In genomic region chr3:106496045-106496721, GRCm38 (mm10) we compare ENCODE assay signal across 9 mouse cellular contexts. TPM values are rescaled to one million over a fixed set of nuclear protein-coding genes. Genes with fewer than 3 reads are reported as not detected.
DNase-seq lines count a peak whose midpoint lies in the region; ATAC-seq lines count a peak whose summit lies in the region.
"Had no signal": no experiment of that assay in that cellular context is flagged by ENCODE, and none has a peak within 500 bp of the region (broad histone marks: within the 10 kb centered on the region; RNA-seq: fewer than 3 reads in every experiment).

No protein-coding gene starts in this region.

- H3K4me3 ChIP-seq in kidney, embryonic 14.5 days (ENCODE audit: low read length) = no peak overlapping the region
- no peak overlapping the region for H3K4me3 ChIP-seq in brown adipose tissue, adult 24 weeks (ENCODE audit: insufficient read depth, low read depth, low read length)
- no peak overlapping the region for H3K4me3 ChIP-seq in midbrain, embryonic 11.5 days (ENCODE audit: low read depth, low read length)
- H3K4me3 ChIP-seq: erythroblast, embryonic 14.5 days had no signal

- H3K4me2 ChIP-seq in kidney, embryonic 14.5 days (replicated peaks; ENCODE audit: low read depth, low read length) = no peak overlapping the region
- no peak overlapping the region for H3K4me2 ChIP-seq in midbrain, embryonic 11.5 days

- DNase-seq in kidney, adult 18-20 months = no peak
- DNase-seq in liver = peak; percentile 68
- peak; percentile 32 for DNase-seq in naive thymus-derived CD4-positive, alpha-beta T cell, adult 2 months (ENCODE audit: low read depth)
- DNase-seq in gastrocnemius, postnatal 14 days = no peak
- no peak for DNase-seq in midbrain, embryonic 11.5 days (ENCODE audit: low spot score, missing footprints)
- no peak for DNase-seq in layer of hippocampus, adult 9-11 months

- H3K27ac ChIP-seq in kidney, embryonic 14.5 days (ENCODE audit: low read depth, low read length) = no peak overlapping the region
- H3K27ac ChIP-seq in brown adipose tissue, adult 24 weeks (replicated peaks; ENCODE audit: low read depth, low read length) = peak overlapping the region; percentile 82
- H3K27ac ChIP-seq in midbrain, embryonic 11.5 days (ENCODE audit: low read depth, low read length) = no peak overlapping the region

- ATAC-seq in kidney, embryonic 14.5 days (ENCODE audit: low FRiP score, low TSS enrichment) = 0 out of 2 replicates have a peak, but pooled peaks have one; percentile 55
- no peak for ATAC-seq in midbrain, embryonic 11.5 days (ENCODE audit: low FRiP score)

- H3K36me3 ChIP-seq in kidney, embryonic 14.5 days (ENCODE audit: control insufficient read depth, insufficient read depth, low read length) = peaks cover 3% of the 10 kb centered on the region; the same call in 1 of the 2 replicates
- no peaks in the 10 kb centered on the region for H3K36me3 ChIP-seq in midbrain, embryonic 11.5 days (ENCODE audit: control insufficient read depth, insufficient read depth, low read length)

- no peaks in the 10 kb centered on the region for H3K9me3 ChIP-seq in kidney, embryonic 14.5 days (ENCODE audit: control insufficient read depth, low read length)
- H3K9me3 ChIP-seq in midbrain, embryonic 11.5 days (ENCODE audit: control insufficient read depth, low read length) = no peaks in the 10 kb centered on the region

- intact Hi-C loops in gastrocnemius, postnatal 14 days (cut with DNase I; ENCODE audit: low total_unique reads) = no loop called here

- H3K4me1 ChIP-seq in kidney, embryonic 14.5 days (ENCODE audit: control insufficient read depth, insufficient read depth, low read length) = peaks cover 6% of the 10 kb centered on the region
- peaks cover 2% of the 10 kb centered on the region; the same call in 1 of the 2 replicates for H3K4me1 ChIP-seq in brown adipose tissue, adult 24 weeks (ENCODE audit: control insufficient read depth, insufficient read depth, insufficient read length, low read length)
- H3K4me1 ChIP-seq in midbrain, embryonic 11.5 days (ENCODE audit: control insufficient read depth, insufficient read depth, low read length) = no peaks in the 10 kb centered on the region

- H3K9ac ChIP-seq in kidney, embryonic 14.5 days (ENCODE audit: low read depth, low read length) = no peak overlapping the region
- no peak overlapping the region for H3K9ac ChIP-seq in midbrain, embryonic 11.5 days (ENCODE audit: low read length)

- no peaks in the 10 kb centered on the region for H3K27me3 ChIP-seq in kidney, embryonic 14.5 days (ENCODE audit: control insufficient read depth, insufficient read depth, low read length)
- H3K27me3 ChIP-seq in midbrain, embryonic 11.5 days (ENCODE audit: control insufficient read depth, insufficient read depth, low read length) = no peaks in the 10 kb centered on the region

- WGBS in kidney, embryonic 14.5 days = 53% methylated on average over 4 of the region's 4 CpGs
- 79% methylated on average over 4 of the region's 4 CpGs for WGBS in midbrain, embryonic 11.5 days

RNA-seq across cellular contexts. Expression of gene Dennd2d, which starts 14.0 kb away (rescaled TPM):
- polyA plus RNA-seq in kidney, embryonic 14.5 days (2014; fragmentation: Nextera tagmentation; extraction: Ambion mirVana) = 3.8 and 4.4 TPM in 2 replicates
- polyA plus RNA-seq in brown adipose tissue, adult 24 weeks (2012; ENCODE audit: insufficient read depth, insufficient read length, missing spikeins) = 4.4 and 4.5 TPM in 2 replicates
- total RNA-seq in gastrocnemius, postnatal 14 days (2021) = under 1 TPM; 0.09 to 0.10 TPM
- polyA plus RNA-seq in midbrain, embryonic 11.5 days (2014; fragmentation: Nextera tagmentation; extraction: Ambion mirVana) = 0.72 and 0.80 TPM in 2 replicates

RNA-seq across cellular contexts. Expression of gene Dram2, which starts 51.4 kb away (rescaled TPM):
- 70.4 and 75.7 TPM in 2 replicates for polyA plus RNA-seq in kidney, embryonic 14.5 days (2014; fragmentation: Nextera tagmentation; extraction: Ambion mirVana)
- polyA plus RNA-seq in brown adipose tissue, adult 24 weeks (2012; ENCODE audit: insufficient read depth, insufficient read length, missing spikeins) = 107 and 131 TPM in 2 replicates
- 10 to 100 TPM; 60.9 to 69.0 TPM for total RNA-seq in gastrocnemius, postnatal 14 days (2021)
- 52.2 and 55.0 TPM in 2 replicates for polyA plus RNA-seq in midbrain, embryonic 11.5 days (2014; fragmentation: Nextera tagmentation; extraction: Ambion mirVana)
- polyA plus RNA-seq: erythroblast, embryonic 14.5 days had no signal

RNA-seq across cellular contexts. Expression of gene Cept1, which starts 51.4 kb away (rescaled TPM):
- polyA plus RNA-seq in kidney, embryonic 14.5 days (2014; fragmentation: Nextera tagmentation; extraction: Ambion mirVana) = 58.9 and 64.2 TPM in 2 replicates
- 25.1 and 44.5 TPM in 2 replicates for polyA plus RNA-seq in brown adipose tissue, adult 24 weeks (2012; ENCODE audit: insufficient read depth, insufficient read length, missing spikeins)
- 10 to 100 TPM; 14.7 to 16.1 TPM for total RNA-seq in gastrocnemius, postnatal 14 days (2021)
- 44.9 and 49.3 TPM in 2 replicates for polyA plus RNA-seq in midbrain, embryonic 11.5 days (2014; fragmentation: Nextera tagmentation; extraction: Ambion mirVana)

Comparison
In these comparisons a context has a peak if more than half of its experiments do, and no peak if none do; other contexts are left out.
1. DNase-seq: peak in liver (single experiment) and naive thymus-derived CD4-positive, alpha-beta T cell, adult 2 months (single experiment); none in kidney, adult 18-20 months (single experiment), gastrocnemius, postnatal 14 days (single experiment), midbrain, embryonic 11.5 days (single experiment) and layer of hippocampus, adult 9-11 months (single experiment).